Mouse (Mus musculus): ENCODE results near the gene Phactr2.

Gene Phactr2

DNA sequence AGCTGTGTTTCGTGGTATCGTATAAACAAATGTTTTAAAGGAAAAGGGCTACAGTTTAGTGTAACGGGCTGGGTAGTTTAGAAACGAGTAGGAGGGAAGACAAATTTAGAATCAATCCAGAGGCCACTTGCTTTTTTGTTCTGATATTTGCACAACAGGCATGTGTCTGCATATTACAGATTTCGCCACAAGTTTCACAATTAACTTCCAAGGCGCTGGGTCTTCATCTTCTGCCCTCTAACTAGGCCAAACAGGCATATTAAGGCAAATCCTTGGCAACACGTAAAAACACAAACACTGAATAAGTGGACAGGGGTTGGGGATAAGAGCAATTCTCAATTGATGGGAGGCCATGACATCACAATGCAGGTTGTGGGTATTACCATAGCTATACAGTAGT lies 298.3 kb downstream of the Phactr2 start:
- no peak for DNase-seq (ENCODE audit: extremely low read depth, low read depth, low spot score)

DNA sequence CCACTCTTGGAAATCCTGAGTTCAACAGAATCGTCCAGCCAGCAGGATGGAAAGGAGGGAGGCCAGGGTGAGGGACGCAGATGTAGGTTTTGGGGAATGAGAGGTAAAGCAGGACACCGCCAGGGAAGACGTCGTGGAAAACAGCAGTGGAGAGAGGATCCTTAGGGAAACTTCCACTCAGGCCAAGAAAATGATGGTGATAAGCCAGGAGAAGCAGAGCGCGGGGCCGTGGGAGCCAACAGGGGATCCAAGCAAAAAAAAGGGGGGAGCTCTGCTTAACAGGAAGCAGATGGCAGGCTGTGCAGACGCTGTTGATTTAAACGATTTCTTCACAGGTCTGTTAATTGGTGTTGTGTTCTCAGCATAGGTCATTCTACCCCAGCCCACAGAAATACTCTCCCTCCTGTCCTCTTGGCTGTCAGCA lies 301.4 kb downstream of the Phactr2 start:
- no peak for DNase-seq (ENCODE audit: extremely low read depth, low read depth, low spot score)

DNA sequence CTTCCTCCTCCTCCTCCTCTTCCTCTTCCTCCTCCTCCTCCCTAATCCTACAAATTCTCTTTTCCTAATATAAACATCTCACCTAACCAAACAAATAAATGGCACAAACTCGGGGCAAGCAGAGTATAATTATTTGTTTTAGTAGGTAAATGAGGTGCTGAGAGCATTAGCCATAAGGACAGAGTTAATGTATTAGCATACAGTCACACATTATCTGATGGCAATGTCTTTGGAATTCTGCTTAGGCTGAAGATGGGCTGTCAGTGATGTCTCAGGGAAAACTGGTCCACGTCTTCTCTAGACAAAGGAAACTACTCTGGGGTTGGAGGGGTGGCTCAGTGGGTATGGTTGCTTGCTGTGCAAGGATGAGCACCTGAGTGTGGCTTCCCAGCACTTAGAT lies 302.8 kb downstream of the Phactr2 start:
- DNase-seq (ENCODE audit: extremely low read depth, low read depth, low spot score): no peak

DNA sequence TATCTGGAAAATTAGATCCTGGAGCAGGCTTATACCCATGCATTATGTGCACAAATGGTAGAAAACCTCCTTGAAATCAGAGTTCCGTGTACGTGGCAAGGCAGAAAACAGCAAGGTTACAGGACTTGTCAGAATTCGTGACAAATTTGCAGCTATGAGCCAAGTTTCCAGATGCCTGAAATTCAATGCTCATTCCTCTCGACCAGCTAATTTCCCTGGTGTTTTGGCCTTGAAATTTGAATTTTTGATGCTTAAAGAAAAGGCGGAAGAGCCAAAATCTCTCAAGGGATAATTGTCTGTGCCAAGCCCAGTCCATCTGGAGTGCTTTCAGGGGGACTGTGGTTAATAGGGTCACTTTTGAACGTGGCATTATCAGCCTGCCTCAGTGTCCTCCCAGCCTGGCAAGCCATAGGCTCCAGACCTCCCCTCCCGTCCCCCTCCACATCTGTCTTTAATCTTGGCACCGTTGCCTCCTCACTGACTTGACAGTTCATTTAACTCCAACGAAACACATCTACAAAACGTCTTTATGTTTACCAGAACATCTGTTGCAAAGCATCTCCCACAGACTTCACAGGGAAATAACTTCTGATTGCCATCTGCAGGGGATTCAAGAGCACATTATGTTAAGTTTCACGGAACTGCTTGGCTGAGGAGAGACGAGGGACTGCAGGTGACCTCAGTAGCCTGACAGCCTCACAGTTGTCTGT lies 303.3 kb downstream of the Phactr2 start:
- DNase-seq (ENCODE audit: extremely low read depth, low read depth, low spot score): no peak

DNA sequence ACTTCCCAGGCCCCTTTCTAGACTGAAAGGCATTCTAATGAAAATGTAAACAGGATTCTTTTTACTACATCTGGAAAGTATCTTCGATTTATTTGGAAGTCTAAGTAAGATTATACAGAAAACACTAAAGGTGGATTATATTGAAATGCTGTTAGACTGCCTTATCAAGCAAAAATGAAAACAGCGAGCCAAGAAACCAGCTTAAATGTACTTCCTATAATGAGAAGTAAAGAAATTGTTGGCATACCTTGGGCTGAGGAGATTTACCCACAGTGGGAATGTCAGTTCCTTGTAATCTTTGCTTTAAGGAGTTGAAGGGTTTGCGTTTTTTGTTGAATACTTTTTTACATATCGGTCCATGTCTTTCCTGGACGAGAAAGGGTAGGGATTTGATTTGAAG lies 305.8 kb downstream of the Phactr2 start:
- no peak for DNase-seq (ENCODE audit: extremely low read depth, low read depth, low spot score)

DNA sequence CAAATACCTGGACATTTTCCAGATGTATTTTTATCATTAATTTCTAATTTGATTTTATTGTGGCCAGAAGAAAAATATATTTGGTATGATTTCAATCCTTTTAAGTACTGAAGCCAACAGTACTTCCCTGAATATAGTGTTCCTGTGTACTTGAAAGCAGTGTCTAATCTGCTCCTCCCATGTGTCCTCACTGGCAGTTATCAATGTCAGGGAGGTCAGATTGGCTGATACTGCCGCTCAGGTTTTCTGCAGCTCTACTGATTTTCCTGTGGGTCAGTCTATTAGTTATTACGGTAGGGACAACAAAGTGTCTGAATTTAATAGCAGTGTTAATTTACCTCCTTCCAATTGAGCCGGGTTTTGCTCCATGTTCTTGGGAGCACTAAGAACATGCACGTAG lies 312.2 kb downstream of the Phactr2 start:
- no peak for DNase-seq (ENCODE audit: extremely low read depth, low read depth, low spot score)

DNA sequence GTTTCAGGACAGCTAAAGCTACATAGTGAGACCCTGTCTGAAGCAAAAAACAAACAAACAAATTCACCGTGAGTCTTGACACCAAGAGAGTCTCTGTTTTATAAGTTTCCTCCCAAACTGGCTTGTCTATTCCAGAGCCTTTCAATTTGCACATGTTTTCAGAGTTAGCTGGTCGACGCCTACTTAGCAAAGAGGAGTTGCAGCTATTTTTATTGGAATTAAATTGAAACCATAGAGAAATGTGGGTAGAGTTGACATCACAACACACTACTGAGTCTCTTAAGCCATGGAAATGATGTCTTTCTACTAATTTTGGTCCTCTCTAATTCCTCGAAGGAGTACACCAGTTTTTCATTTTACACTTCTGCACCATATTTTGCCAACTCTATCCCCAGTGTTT lies 313.3 kb downstream of the Phactr2 start:
- DNase-seq (ENCODE audit: extremely low read depth, low read depth, low spot score): no peak
